Mouse (Mus musculus): Measurements from ENCODE around the gene Prkce. TPM values are rescaled to one million over a fixed set of nuclear protein-coding genes. Genes with fewer than 3 reads are reported as not detected.
A peak's percentile ranks its signal among the peaks of the same experiment; 100 is the strongest.

The Prkce gene
- polyA plus RNA-seq, 1 experiment from 2014 or later: 9.6 TPM

DNA sequence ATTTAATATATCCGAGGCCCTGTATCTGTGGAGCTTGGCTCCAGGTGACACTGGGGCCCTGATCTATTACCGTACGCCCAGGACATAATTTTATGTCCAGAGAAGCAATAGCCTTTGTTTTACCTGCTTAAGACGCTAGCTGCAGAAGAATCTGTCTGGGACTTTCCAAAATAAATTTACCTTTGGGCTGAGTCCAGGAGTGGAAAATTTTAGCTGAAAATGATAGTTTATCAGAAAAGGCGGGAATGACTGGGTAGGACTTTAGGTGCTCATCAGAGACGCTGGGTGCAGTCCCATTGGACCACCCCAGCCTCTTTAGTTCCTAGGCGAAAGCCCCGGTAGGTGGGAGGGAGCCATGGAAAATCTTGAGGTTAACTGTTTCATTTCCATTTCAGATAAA, 58.6 kb downstream of the Prkce start:
- Histone ChIP-seq H3K9ac (no peak overlapping the region), H3K27me3 (no peaks in the 10 kb centered on the region), H3K27ac (no peak overlapping the region), H3K9me3 (replicated peaks) (no peaks in the 10 kb centered on the region), H3K4me1 (replicated peaks) (peaks cover 13% of the 10 kb centered on the region; the same call in 1 of the 2 replicates), H3K36me3 (no peaks in the 10 kb centered on the region), H3K4me2 (no peak overlapping the region), H3K4me3 (no peak overlapping the region)
- WGBS: 62% methylated on average over 8 of the region's 8 CpGs
- no peak for ATAC-seq (replicated peaks; ENCODE audit: insufficient number of reproducible peaks, insufficient read depth, low FRiP score, low read depth)

DNA sequence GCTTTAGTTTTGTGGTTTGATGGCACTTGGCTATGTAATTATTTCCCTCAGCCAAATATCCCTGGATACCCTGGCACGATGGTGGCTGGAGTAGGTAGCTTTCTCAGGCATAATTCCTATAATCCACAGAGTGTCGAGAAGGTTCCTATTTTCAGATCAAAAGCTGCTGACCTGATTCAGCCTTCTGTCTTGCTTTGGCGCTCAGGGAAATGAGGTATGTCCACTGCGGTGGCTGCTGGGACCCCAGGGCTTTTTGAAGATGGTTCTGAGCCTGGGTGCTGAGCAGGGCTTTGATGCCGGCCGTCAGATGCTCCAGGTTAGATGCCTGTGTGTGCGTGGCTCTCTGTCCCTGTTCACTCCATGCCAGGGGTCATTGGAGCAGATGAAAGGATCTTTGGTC, 59.0 kb downstream of the Prkce start:
- Histone ChIP-seq H3K27me3 (no peaks in the 10 kb centered on the region), H3K4me3 (no peak overlapping the region), H3K36me3 (no peaks in the 10 kb centered on the region), H3K9me3 (replicated peaks) (no peaks in the 10 kb centered on the region), H3K4me1 (replicated peaks) (peaks cover 16% of the 10 kb centered on the region), H3K9ac (no peak overlapping the region), H3K27ac (no peak overlapping the region), H3K4me2 (no peak overlapping the region)
- ATAC-seq (replicated peaks; ENCODE audit: insufficient number of reproducible peaks, insufficient read depth, low FRiP score, low read depth): no peak
- WGBS: 78% methylated on average over 7 of the region's 7 CpGs

DNA sequence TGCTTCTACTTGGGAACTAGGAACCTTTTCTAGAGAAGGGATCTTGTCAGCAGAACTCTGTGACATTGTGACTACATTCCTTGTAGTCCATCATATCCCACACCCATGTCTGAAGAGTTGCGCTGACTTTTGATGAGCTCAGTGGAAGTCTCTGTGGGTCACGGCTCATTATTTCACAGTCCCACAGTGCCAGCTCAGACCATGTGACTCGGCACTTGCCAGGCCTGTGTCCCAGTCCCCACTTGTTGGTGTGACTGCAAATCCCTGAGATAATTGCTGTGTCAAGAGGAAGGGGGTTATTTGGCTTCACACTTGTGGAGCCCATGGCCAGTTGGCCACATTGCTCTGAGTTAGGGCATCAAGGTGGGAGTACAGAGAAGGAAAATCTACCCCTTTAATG, 59.8 kb downstream of the Prkce start:
- Histone ChIP-seq H3K36me3 (no peaks in the 10 kb centered on the region), H3K27ac (no peak overlapping the region), H3K4me2 (no peak overlapping the region), H3K27me3 (no peaks in the 10 kb centered on the region), H3K4me3 (no peak overlapping the region), H3K4me1 (replicated peaks) (peaks cover 24% of the 10 kb centered on the region), H3K9ac (no peak overlapping the region), H3K9me3 (replicated peaks) (no peaks in the 10 kb centered on the region)
- 55% methylated on average over 3 of the region's 3 CpGs for WGBS
- no peak for ATAC-seq (replicated peaks; ENCODE audit: insufficient number of reproducible peaks, insufficient read depth, low FRiP score, low read depth)

DNA sequence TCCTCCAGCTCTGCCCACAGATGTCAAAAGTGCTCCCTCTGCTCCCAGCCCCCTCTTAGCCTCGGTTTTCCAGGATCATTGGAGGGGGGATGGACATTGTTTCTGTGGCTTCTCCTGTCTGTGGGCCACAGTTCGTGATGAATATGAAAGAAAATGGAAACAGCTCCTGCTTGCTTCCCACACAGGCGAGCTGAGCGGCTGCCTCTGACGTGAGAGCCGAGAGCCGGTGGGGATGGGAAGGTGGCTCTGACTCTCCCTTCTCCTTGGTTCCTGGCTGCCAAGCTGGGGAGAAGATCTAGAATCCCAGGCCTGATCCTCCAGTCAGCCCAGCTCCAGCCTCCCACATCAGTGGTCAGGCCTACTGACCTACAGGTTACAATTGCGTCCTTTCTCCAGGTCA, 61.3 kb downstream of the Prkce start:
- Histone ChIP-seq H3K27me3 (no peaks in the 10 kb centered on the region), H3K27ac (no peak overlapping the region), H3K4me1 (replicated peaks) (peaks cover 24% of the 10 kb centered on the region), H3K36me3 (no peaks in the 10 kb centered on the region), H3K4me3 (no peak overlapping the region), H3K9ac (no peak overlapping the region), H3K4me2 (no peak overlapping the region), H3K9me3 (replicated peaks) (no peaks in the 10 kb centered on the region)
- no peak for ATAC-seq (replicated peaks; ENCODE audit: insufficient number of reproducible peaks, insufficient read depth, low FRiP score, low read depth)
- 83% methylated on average over 8 of the region's 8 CpGs for WGBS

DNA sequence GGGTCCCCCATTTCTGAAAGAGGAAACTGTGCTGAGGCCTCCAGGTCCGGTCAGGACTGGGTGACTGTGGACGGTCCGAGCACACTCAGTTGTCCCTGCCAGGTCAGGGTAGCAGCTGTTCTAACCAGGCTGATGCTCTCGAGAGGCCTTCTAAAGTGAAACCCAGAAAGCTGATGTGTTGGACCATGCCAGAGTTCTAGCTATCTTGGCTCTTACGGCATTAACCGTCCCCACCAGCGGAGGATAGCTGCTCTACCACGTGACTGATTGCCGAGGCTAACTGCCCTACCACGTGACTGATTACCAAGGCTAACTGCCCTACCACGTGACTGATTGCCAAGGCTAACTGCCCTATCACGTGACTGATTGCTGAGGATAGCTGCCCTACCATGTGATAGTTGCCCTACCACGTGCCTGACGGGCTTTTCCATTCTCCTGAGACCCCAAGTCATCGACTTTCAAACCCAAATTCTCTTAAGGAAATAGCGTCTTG, 62.6 kb downstream of the Prkce start:
- Histone ChIP-seq H3K36me3 (no peaks in the 10 kb centered on the region), H3K4me2 (no peak overlapping the region), H3K27me3 (no peaks in the 10 kb centered on the region), H3K4me3 (no peak overlapping the region), H3K9me3 (replicated peaks) (no peaks in the 10 kb centered on the region), H3K27ac (no peak overlapping the region), H3K4me1 (replicated peaks) (peaks cover 24% of the 10 kb centered on the region), H3K9ac (no peak overlapping the region)
- 87% methylated on average over 16 of the region's 16 CpGs for WGBS
- ATAC-seq (replicated peaks; ENCODE audit: insufficient number of reproducible peaks, insufficient read depth, low FRiP score, low read depth): no peak

DNA sequence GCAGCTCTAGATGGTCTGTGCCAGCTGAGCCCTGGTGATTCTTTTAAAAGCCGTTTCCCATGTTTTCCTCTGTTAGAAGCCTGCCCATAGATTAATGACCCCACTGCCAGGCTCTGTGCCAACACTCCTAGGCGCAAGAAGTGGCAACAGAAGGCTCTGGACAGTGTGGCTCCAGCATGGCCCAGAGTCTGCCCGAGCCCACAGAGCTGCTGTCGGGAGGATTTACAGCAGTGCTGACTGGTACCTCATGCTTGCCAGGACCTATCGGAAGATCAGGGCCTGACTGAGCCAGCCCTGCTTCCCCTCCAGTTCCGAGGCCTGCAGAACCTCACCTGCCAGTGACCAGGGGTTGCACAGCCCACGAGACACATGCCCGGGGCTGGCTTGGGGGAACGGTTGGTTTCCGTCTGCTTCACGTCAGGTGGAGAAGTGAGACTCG, 64.2 kb downstream of the Prkce start:
- Histone ChIP-seq H3K4me3 (no peak overlapping the region), H3K9ac (no peak overlapping the region), H3K4me2 (peak overlapping the region; percentile 31), H3K27me3 (no peaks in the 10 kb centered on the region), H3K4me1 (replicated peaks) (peaks cover 28% of the 10 kb centered on the region), H3K36me3 (no peaks in the 10 kb centered on the region), H3K27ac (peak overlapping the region; percentile 35), H3K9me3 (replicated peaks) (no peaks in the 10 kb centered on the region)
- peak; percentile 63; the same call in 1 of the 2 replicates for ATAC-seq (replicated peaks; ENCODE audit: insufficient number of reproducible peaks, insufficient read depth, low FRiP score, low read depth)
- 40% methylated on average over 12 of the region's 12 CpGs for WGBS

DNA sequence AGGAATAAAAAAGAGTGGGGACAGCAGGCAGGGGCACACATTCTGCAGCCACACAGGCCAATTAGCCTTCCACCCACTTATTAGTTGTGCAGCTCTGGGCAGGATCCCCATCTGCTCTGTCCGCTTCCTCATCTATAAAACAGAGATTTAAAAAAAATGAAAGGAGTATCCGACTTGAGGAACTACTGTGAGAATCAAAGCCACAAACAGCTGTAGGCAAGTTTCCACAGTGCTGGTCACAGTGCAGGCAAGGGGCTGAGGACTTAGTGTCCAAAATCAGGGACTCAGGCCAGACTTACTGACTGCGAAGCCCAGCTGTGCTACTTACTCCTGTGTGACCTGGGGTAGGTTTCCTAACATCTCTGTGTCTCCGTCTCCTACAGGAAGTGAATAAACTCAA, 64.7 kb downstream of the Prkce start:
- H3K9ac ChIP-seq: no peak overlapping the region
- H3K4me3 ChIP-seq: no peak overlapping the region
- peaks cover 30% of the 10 kb centered on the region for H3K4me1 ChIP-seq (replicated peaks)
- 77% methylated on average over 4 of the region's 4 CpGs for WGBS
- H3K9me3 ChIP-seq (replicated peaks): no peaks in the 10 kb centered on the region
- peak overlapping the region; percentile 35; the same call in 1 of the 2 replicates for H3K27ac ChIP-seq
- H3K36me3 ChIP-seq: no peaks in the 10 kb centered on the region
- peak overlapping the region; percentile 31 for H3K4me2 ChIP-seq
- H3K27me3 ChIP-seq: no peaks in the 10 kb centered on the region
- no peak for ATAC-seq (replicated peaks; ENCODE audit: insufficient number of reproducible peaks, insufficient read depth, low FRiP score, low read depth)

DNA sequence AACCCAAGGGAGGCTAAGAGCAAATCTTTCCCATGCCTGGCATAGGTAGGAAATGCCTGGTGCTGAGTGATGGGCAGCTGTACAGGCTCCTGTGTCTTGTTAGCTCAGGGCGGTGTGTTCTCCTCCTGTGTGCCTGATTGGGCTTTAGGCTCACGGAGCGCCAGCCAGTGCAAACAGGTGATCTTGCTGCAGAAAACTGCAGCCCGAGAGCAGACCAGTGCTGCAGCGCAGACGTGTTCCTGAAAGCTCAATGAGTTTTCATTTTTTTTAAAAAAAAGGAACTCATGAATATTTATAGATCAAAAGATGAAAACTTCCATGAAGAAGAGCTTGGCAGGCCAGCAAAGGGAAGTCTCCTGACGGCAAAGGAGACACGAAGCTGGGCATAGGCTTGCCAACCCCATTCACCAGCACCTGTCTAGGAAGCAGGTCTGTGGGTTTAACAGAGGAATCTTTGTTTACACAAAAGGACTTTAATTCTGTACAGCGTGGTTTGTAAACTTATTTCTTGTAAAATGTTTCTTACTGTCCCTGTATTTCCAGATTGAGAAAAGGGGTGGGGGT, 67.1 kb downstream of the Prkce start:
- Histone ChIP-seq H3K27me3 (no peaks in the 10 kb centered on the region), H3K4me3 (no peak overlapping the region), H3K27ac (no peak overlapping the region), H3K4me2 (no peak overlapping the region), H3K4me1 (replicated peaks) (peaks cover 29% of the 10 kb centered on the region), H3K9me3 (replicated peaks) (no peaks in the 10 kb centered on the region), H3K36me3 (no peaks in the 10 kb centered on the region), H3K9ac (no peak overlapping the region)
- 83% methylated on average over 9 of the region's 9 CpGs for WGBS
- no peak for ATAC-seq (replicated peaks; ENCODE audit: insufficient number of reproducible peaks, insufficient read depth, low FRiP score, low read depth)

DNA sequence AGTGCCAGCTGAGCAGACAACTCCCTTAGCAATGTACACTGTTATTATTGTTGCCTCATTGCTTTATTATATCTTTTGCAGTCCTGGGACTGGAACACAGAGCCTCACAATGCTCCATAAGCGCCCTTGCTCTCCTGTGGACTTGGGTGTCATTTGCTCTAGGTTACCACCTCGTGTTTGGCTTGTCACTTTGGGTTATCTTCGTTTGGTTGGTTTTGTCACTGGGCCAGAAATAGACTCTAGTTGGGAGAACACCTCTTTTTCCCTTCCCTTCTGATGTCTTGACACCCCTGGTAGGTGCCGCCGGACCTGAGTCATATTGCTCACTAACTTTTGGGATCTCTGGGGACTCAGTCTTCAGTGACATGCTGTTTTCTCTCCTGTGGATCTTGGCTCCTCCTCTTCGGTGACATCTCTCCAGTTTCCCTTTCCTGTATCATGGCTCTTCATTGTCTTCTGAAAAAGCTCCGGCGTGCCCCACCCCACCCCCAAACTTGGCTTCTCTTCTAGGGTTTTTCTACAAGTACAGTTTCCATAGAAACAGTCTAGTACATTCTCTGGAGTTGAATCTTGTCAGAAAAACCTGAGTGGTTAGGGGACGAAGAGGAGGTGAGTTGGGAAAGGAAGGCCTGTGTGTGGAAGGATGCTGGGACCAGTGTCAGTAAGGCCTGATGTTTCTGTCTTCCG, 68.6 kb downstream of the Prkce start:
- Histone ChIP-seq H3K27ac (0 out of 2 replicates have a peak overlapping the region, but pooled peaks have one; percentile 4), H3K4me1 (replicated peaks) (peaks cover 34% of the 10 kb centered on the region), H3K4me3 (no peak overlapping the region), H3K9me3 (replicated peaks) (no peaks in the 10 kb centered on the region), H3K9ac (no peak overlapping the region), H3K27me3 (no peaks in the 10 kb centered on the region), H3K36me3 (no peaks in the 10 kb centered on the region), H3K4me2 (no peak overlapping the region)
- ATAC-seq (replicated peaks; ENCODE audit: insufficient number of reproducible peaks, insufficient read depth, low FRiP score, low read depth): no peak
- whole genome bisulfite sequencing: 68% methylated on average over 10 of the region's 10 CpGs

DNA sequence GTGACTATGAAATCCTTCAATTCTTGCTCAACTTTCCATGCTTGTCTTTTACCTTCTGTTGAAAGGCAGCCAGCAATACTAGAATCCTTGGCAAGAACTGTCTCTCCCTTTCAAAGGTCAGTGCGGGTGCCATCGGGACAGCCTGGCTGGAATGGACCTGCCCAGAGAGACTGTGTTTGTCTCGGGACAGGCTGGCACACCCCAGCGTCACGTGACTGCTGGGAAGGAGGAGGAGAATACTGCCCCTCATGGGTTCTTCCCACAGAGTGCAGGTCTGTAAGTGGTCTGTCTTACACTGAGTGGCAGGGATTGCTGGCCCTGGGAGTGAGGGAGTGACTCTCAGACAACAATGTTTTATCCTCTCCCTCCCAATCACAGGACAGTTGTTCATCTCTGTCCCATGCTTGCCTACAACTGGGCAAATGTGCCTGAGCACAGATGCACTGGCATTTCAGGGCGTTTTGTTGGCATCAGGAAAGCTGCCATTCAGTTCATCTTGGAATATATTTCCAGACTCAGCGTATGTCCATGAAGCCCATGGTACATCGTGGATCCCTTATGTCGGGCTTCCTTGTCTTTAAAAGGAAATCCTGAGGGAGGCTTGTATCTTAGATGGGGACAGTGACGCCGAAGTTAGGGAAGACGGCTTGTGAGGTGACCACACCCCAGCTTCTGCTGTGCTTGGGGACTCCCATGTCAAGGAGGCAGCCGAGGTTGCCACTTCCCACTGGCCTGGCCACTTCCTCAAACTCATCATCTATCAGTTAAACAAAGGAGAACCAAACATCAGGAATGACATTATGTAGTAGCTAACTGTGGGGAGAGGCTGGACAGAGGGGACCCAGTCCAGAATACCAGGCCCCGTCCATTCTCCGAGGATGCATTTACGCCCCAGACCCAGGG, 69.5 kb downstream of the Prkce start:
- H3K27me3 ChIP-seq: no peaks in the 10 kb centered on the region
- H3K27ac ChIP-seq: 0 out of 2 replicates have a peak overlapping the region, but pooled peaks have one; percentile 4
- H3K9me3 ChIP-seq (replicated peaks): no peaks in the 10 kb centered on the region
- H3K9ac ChIP-seq: no peak overlapping the region
- no peak overlapping the region for H3K4me3 ChIP-seq
- peaks cover 26% of the 10 kb centered on the region for H3K4me1 ChIP-seq (replicated peaks)
- no peaks in the 10 kb centered on the region for H3K36me3 ChIP-seq
- WGBS: 76% methylated on average over 16 of the region's 16 CpGs
- 0 out of 2 replicates have a peak, but pooled peaks have one; percentile 50 for ATAC-seq (replicated peaks; ENCODE audit: insufficient number of reproducible peaks, insufficient read depth, low FRiP score, low read depth)
- no peak overlapping the region for H3K4me2 ChIP-seq

DNA sequence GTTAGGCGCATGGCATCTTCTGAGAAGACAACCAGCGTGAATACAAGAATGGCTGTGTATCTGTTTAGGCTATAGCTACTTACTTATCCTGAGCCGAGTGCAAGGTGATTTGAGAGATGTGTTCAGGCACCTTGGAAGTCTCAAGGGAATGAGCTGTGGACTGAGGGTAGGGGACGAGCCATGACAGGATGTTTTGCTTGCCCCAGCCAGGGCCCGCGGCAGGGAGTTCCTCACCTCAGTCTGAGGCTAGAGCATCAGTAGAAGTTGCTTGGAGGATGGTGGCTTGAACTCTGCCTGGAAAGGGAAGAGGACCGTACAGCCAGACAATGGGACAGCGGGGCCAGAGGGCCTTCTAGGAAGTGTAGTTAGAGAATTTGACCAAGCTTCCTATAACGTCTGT, 74.7 kb downstream of the Prkce start:
- no peaks in the 10 kb centered on the region for H3K27me3 ChIP-seq
- no peaks in the 10 kb centered on the region for H3K9me3 ChIP-seq (replicated peaks)
- H3K36me3 ChIP-seq: no peaks in the 10 kb centered on the region
- H3K27ac ChIP-seq: no peak overlapping the region
- 69% methylated on average over 9 of the region's 9 CpGs for WGBS
- no peak overlapping the region for H3K4me2 ChIP-seq
- no peak for ATAC-seq (replicated peaks; ENCODE audit: insufficient number of reproducible peaks, insufficient read depth, low FRiP score, low read depth)
- no peak overlapping the region for H3K4me3 ChIP-seq
- H3K4me1 ChIP-seq (replicated peaks): peaks cover 13% of the 10 kb centered on the region
- no peak overlapping the region for H3K9ac ChIP-seq
